Mouse (Mus musculus) layer of hippocampus, postnatal 25 days (tissue): Measurements from ENCODE around the gene Pip5k1b. TPM values are rescaled to one million over a fixed set of nuclear protein-coding genes. Genes with fewer than 3 reads are reported as not detected.
"Not testable (repeated sequence)": the region's sequence is repeated elsewhere in the genome, so short reads cannot be mapped to it uniquely, and the experiment has no call there.

Source experiments
- DNase-seq, 2 experiments: peaks; one replicate each; pipeline ENCODE4 v3.0.0; 2022; ENCODE audit warnings: mixed read lengths in 2 of 2, low spot score in 1 of 2; ENCODE audit errors: extremely low spot score in 1 of 2
- total RNA-seq, 2 experiments: library from RNA; stranded (reverse); gene quantifications; 2 replicates each; pipeline ENCODE4 v1.2.3; 2021

The Pip5k1b gene
- 10 to 100 TPM; 63.7 to 64.4 TPM for total RNA-seq

- DNase-seq, result peak; percentile 23 to 27
These were observed at the start of gene Pip5k1b for GRCm38 (mm10) chr19:24555466-24555903. Gene Pip5k1b, minus strand, starts transcription at chr19:24555872.

- DNase-seq, result no peak
These were observed 48.4 kb upstream of the Pip5k1b start for GRCm38 (mm10) chr19:24604105-24604504.

- DNase-seq, result no peak
These were observed 47.8 kb upstream of the Pip5k1b start for GRCm38 (mm10) chr19:24603431-24603830.

GRCm38 (mm10) chr19:24586726-24587125 is 31.1 kb upstream of the Pip5k1b start:
- no peak for DNase-seq

- DNase-seq, result no peak
These were observed 29.5 kb upstream of the Pip5k1b start for GRCm38 (mm10) chr19:24585171-24585570.

GRCm38 (mm10) chr19:24583956-24584355 is 28.3 kb upstream of the Pip5k1b start:
- DNase-seq, result no peak

GRCm38 (mm10) chr19:24576125-24576524 is 20.5 kb upstream of the Pip5k1b start:
- no peak for DNase-seq

- DNase-seq, result no peak
These were observed 16.1 kb upstream of the Pip5k1b start for GRCm38 (mm10) chr19:24571756-24572181.

- no peak for DNase-seq
These were observed 15.3 kb upstream of the Pip5k1b start for GRCm38 (mm10) chr19:24570969-24571368.

GRCm38 (mm10) chr19:24557456-24557855 is 1.8 kb upstream of the Pip5k1b start:
- no peak for DNase-seq

GRCm38 (mm10) chr19:24556585-24556966 is 904 bp upstream of the Pip5k1b start:
- no peak for DNase-seq

GRCm38 (mm10) chr19:24555904-24556584 is 372 bp upstream of the Pip5k1b start:
- DNase-seq, result peak; percentile 54 to 69

GRCm38 (mm10) chr19:24554911-24555465 is 684 bp downstream of the Pip5k1b start:
- no peak for DNase-seq

GRCm38 (mm10) chr19:24554425-24554824 is 1.2 kb downstream of the Pip5k1b start:
- DNase-seq, result no peak

GRCm38 (mm10) chr19:24553291-24554075 is 2.2 kb downstream of the Pip5k1b start:
- DNase-seq, result no peak

- DNase-seq, result not testable (repeated sequence)
These were observed 3.0 kb downstream of the Pip5k1b start for GRCm38 (mm10) chr19:24552641-24553040.

GRCm38 (mm10) chr19:24551196-24551954 is 4.3 kb downstream of the Pip5k1b start:
- no peak for DNase-seq

GRCm38 (mm10) chr19:24550778-24551177 is 4.9 kb downstream of the Pip5k1b start:
- no peak for DNase-seq

- DNase-seq, result no peak
These were observed 5.7 kb downstream of the Pip5k1b start for GRCm38 (mm10) chr19:24550016-24550415.

GRCm38 (mm10) chr19:24548337-24548736 is 7.3 kb downstream of the Pip5k1b start:
- DNase-seq, result no peak

GRCm38 (mm10) chr19:24546153-24546552 is 9.5 kb downstream of the Pip5k1b start:
- no peak for DNase-seq
